Mouse (Mus musculus): ENCODE results near the gene Chn1. TPM values are rescaled to one million over a fixed set of nuclear protein-coding genes. Genes with fewer than 3 reads are reported as not detected.

The Chn1 gene
- polyA plus RNA-seq, 1 experiment = 23.7 TPM

DNA sequence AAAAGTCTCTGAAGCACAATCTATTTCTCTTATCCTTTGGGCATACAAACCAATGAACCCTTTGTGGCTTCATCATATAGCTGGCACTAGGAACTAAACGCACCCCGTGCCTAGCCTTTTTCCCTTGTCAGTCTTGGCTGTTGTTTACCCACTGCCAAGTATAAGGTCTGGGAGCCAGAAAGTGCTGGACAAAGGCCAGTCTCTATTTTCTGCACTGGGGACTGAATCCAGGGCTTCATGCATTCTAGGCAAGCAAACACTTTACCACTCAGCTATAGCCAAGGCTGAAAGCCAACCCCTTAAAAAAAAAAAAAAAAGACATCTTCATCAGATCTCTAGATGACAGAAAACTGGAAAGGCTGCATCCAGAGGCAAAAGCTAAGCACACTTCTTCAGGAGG, 15.2 kb upstream of the Chn1 start:
- Histone ChIP-seq H3K4me1 (ENCODE audit: control insufficient read depth, insufficient read depth, low read length) (no peaks in the 10 kb centered on the region), H3K36me3 (ENCODE audit: control insufficient read depth, insufficient read depth, low read length) (no peaks in the 10 kb centered on the region), H3K27me3 (replicated peaks; ENCODE audit: control insufficient read depth, insufficient read depth, low read length) (no peaks in the 10 kb centered on the region), H3K4me3 (ENCODE audit: insufficient read depth, low read depth, low read length) (no peak overlapping the region), H3K27ac (ENCODE audit: insufficient read depth, low read depth, low read length) (no peak overlapping the region)
- DNase-seq = no peak
- TF ChIP-seq CTCF (conservative IDR thresholded peaks at IDR 0.05; ENCODE audit: insufficient read depth, insufficient read length, low read depth, low read length) (no peak), POLR2A (IDR thresholded peaks at IDR 0.05; ENCODE audit: low read depth, low read length) (no peak)
- WGBS = 76% methylated on average over 2 of the region's 2 CpGs

DNA sequence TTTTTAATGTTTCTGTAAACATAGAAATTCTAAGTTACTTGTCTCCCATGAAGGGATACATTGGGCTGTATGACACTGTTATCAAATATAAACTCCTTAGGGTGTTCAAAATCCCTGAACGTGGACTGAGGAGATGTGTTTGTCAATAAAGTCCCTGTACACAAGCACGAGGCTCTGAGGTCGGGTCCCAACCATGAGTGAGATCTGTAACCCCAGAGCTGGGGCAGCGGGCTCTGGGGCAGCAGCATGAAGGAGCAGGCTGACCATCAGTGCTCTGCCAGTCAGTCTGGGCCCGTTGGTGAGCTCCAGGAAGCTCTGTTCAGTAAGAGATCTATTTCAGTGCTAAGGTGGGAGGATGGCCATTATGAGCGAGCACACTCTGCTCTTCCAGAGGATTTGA, 13.2 kb upstream of the Chn1 start:
- Histone ChIP-seq H3K27ac (ENCODE audit: insufficient read depth, low read depth, low read length) (no peak overlapping the region), H3K27me3 (replicated peaks; ENCODE audit: control insufficient read depth, insufficient read depth, low read length) (no peaks in the 10 kb centered on the region), H3K4me1 (ENCODE audit: control insufficient read depth, insufficient read depth, low read length) (no peaks in the 10 kb centered on the region), H3K4me3 (ENCODE audit: insufficient read depth, low read depth, low read length) (no peak overlapping the region), H3K36me3 (ENCODE audit: control insufficient read depth, insufficient read depth, low read length) (no peaks in the 10 kb centered on the region)
- 61% methylated on average over 6 of the region's 6 CpGs for WGBS
- DNase-seq = no peak
- no peak for TF ChIP-seq POLR2A (IDR thresholded peaks at IDR 0.05; ENCODE audit: low read depth, low read length)
- no peak for TF ChIP-seq CTCF (conservative IDR thresholded peaks at IDR 0.05; ENCODE audit: insufficient read depth, insufficient read length, low read depth, low read length)

DNA sequence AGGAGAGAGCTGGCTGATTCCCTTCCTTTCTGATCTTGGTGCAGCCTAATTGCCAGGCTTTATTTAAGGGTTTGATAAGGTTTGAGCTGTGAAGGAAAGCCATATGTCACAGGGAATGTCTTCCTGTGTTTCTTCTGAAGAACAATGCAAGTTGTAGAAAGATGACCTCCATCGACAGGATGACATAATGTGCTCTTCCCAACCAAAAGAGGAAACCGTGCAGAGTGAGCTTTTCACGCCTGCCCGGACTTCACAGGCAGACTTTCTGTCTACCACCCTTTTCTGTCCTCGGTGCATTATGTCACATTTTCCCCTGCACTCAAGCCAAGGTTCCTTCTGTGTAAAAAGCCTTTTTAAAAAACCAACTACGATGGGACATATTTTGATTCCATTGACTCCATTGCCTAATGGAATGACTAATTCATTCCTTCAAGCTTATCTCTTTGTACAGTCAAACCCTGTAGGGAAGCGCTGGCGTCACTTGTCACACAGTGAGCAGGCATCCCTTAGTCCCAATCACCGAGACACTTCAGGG, 7.3 kb upstream of the Chn1 start:
- H3K27ac ChIP-seq (ENCODE audit: insufficient read depth, low read depth, low read length) = no peak overlapping the region
- no peaks in the 10 kb centered on the region; the same call in none of the 2 replicates for H3K27me3 ChIP-seq (replicated peaks; ENCODE audit: control insufficient read depth, insufficient read depth, low read length)
- TF ChIP-seq CTCF (conservative IDR thresholded peaks at IDR 0.05; ENCODE audit: insufficient read depth, insufficient read length, low read depth, low read length) (no peak), POLR2A (IDR thresholded peaks at IDR 0.05; ENCODE audit: low read depth, low read length) (no peak)
- H3K4me3 ChIP-seq (ENCODE audit: insufficient read depth, low read depth, low read length) = no peak overlapping the region
- 52% methylated on average over 9 of the region's 9 CpGs for WGBS
- no peaks in the 10 kb centered on the region for H3K4me1 ChIP-seq (ENCODE audit: control insufficient read depth, insufficient read depth, low read length)
- no peak for DNase-seq
- H3K36me3 ChIP-seq (ENCODE audit: control insufficient read depth, insufficient read depth, low read length) = no peaks in the 10 kb centered on the region

DNA sequence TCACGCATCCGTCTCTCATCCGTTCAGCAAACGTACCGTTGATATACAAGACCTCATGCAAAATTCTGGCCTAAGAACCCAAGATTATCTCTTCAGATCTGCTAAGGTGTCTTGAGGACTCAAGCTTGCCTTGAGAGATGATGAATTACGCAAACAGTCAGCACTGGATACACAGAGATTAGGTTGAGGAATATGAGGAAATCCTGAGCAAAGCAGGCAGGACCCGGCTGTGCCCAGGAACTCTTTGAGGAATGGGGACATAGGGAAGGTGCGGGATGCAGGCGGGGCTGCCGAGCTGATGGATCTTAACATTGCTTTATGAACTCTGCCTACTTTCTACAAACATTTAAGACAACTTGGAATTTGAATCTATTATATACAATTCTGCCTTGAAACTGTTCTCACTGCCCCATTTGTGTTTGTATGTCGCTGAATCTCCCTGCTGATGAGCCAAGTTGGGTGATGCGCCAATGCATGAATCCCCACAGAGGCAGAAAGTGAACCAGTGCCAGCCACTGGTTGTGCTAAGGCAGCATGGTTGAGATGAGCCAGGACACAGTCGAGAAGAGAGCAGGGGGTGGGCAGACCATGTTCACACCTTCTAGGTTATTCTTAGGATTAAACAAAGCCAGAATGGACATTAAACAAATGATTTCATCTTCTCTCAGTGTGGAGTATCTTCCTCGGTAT, 5.3 kb upstream of the Chn1 start:
- Histone ChIP-seq H3K4me3 (ENCODE audit: insufficient read depth, low read depth, low read length) (no peak overlapping the region), H3K27ac (ENCODE audit: insufficient read depth, low read depth, low read length) (no peak overlapping the region), H3K36me3 (ENCODE audit: control insufficient read depth, insufficient read depth, low read length) (no peaks in the 10 kb centered on the region), H3K4me1 (ENCODE audit: control insufficient read depth, insufficient read depth, low read length) (no peaks in the 10 kb centered on the region), H3K27me3 (replicated peaks; ENCODE audit: control insufficient read depth, insufficient read depth, low read length) (peaks cover 1% of the 10 kb centered on the region)
- TF ChIP-seq CTCF (conservative IDR thresholded peaks at IDR 0.05; ENCODE audit: insufficient read depth, insufficient read length, low read depth, low read length) = no peak
- TF ChIP-seq POLR2A (IDR thresholded peaks at IDR 0.05; ENCODE audit: low read depth, low read length) = no peak
- no peak for DNase-seq
- WGBS = 90% methylated on average over 14 of the region's 14 CpGs

DNA sequence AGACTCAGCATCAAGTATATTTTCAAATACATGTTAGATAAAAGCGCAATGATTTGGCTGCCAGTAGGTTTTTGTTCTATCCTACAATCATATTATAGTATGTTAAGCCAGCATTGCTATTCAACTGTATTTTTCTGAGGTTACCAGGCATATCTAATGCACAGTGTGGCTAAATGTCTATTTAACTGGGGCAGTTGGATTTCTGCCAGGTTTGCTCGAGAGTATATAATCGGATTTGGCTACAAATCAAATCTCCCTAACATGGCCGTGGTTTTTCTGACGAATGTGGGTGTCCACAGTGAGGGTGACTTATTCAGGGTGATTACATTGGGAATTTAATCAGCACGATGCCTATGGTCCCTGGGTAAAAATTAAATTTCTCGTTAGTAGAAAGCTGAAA, 4.7 kb upstream of the Chn1 start:
- Histone ChIP-seq H3K4me1 (ENCODE audit: control insufficient read depth, insufficient read depth, low read length) (no peaks in the 10 kb centered on the region), H3K4me3 (ENCODE audit: insufficient read depth, low read depth, low read length) (no peak overlapping the region), H3K27ac (ENCODE audit: insufficient read depth, low read depth, low read length) (no peak overlapping the region), H3K27me3 (replicated peaks; ENCODE audit: control insufficient read depth, insufficient read depth, low read length) (peaks cover 3% of the 10 kb centered on the region), H3K36me3 (ENCODE audit: control insufficient read depth, insufficient read depth, low read length) (no peaks in the 10 kb centered on the region)
- no peak for TF ChIP-seq CTCF (conservative IDR thresholded peaks at IDR 0.05; ENCODE audit: insufficient read depth, insufficient read length, low read depth, low read length)
- 58% methylated on average over 7 of the region's 7 CpGs for whole genome bisulfite sequencing
- no peak for DNase-seq

DNA sequence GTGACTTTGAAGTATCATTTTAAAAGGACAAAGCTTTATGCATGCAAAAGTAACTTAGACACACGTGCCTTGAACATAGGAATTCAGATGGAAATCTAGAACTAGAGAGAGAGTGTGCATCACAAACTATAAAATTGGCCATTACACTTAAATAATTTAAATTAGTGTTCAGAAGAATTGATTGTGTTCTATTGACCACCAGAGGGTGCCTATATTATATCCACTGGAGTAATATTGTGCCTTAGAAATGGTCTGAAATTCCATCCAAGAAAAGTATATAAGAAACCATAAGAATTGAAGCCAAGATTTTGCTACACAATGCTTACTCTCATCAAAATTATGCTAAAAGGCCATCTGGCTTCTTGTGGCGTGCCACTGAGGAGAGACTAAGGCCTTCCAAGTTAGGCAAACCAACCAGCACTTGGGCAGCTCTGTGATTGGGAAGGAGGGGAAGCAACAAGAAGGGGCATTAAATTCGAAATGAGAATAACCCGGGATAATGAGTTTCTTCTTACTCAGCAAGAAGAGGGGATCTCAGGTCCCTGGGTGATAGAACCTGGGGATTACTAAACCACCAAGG, 4.0 kb upstream of the Chn1 start:
- peaks cover 3% of the 10 kb centered on the region for H3K27me3 ChIP-seq (replicated peaks; ENCODE audit: control insufficient read depth, insufficient read depth, low read length)
- H3K36me3 ChIP-seq (ENCODE audit: control insufficient read depth, insufficient read depth, low read length) = no peaks in the 10 kb centered on the region
- WGBS = 84% methylated on average over 4 of the region's 4 CpGs
- no peaks in the 10 kb centered on the region for H3K4me1 ChIP-seq (ENCODE audit: control insufficient read depth, insufficient read depth, low read length)
- H3K27ac ChIP-seq (ENCODE audit: insufficient read depth, low read depth, low read length) = no peak overlapping the region
- TF ChIP-seq CTCF (conservative IDR thresholded peaks at IDR 0.05; ENCODE audit: insufficient read depth, insufficient read length, low read depth, low read length) (no peak), POLR2A (IDR thresholded peaks at IDR 0.05; ENCODE audit: low read depth, low read length) (no peak)
- no peak for DNase-seq
- no peak overlapping the region for H3K4me3 ChIP-seq (ENCODE audit: insufficient read depth, low read depth, low read length)

DNA sequence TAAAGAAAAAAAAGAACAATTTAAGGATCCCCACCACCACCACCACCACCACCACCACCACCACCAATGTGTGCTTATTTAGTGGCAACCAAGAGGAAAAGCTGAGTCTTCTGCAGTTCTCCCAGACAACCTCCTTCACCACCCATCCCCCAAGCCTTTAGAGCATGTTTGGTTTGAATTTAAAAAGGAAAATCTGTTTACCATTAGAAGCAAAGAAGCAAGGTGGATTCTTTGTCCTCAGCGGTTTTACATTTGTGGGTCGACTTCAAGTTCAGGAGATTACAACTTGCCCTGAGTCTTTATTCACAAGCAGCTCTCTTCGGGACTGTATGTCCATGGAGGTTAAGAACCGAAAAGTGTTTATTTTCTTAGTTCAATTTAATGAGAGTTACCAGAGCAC, 1.8 kb upstream of the Chn1 start:
- Histone ChIP-seq H3K36me3 (ENCODE audit: control insufficient read depth, insufficient read depth, low read length) (no peaks in the 10 kb centered on the region), H3K4me3 (ENCODE audit: insufficient read depth, low read depth, low read length) (no peak overlapping the region), H3K27ac (ENCODE audit: insufficient read depth, low read depth, low read length) (no peak overlapping the region), H3K27me3 (replicated peaks; ENCODE audit: control insufficient read depth, insufficient read depth, low read length) (peaks cover 3% of the 10 kb centered on the region), H3K4me1 (ENCODE audit: control insufficient read depth, insufficient read depth, low read length) (no peaks in the 10 kb centered on the region)
- 58% methylated on average over 4 of the region's 4 CpGs for WGBS
- no peak for DNase-seq
- no peak for TF ChIP-seq POLR2A (IDR thresholded peaks at IDR 0.05; ENCODE audit: low read depth, low read length)
- no peak for TF ChIP-seq CTCF (conservative IDR thresholded peaks at IDR 0.05; ENCODE audit: insufficient read depth, insufficient read length, low read depth, low read length)

All from kidney, adult 2 months (tissue).